Mouse (Mus musculus): ENCODE measurements around the gene Gm13119. TPM values are rescaled to one million over a fixed set of nuclear protein-coding genes. Genes with fewer than 3 reads are reported as not detected.
"Not testable (repeated sequence)": the region's sequence is repeated elsewhere in the genome, so short reads cannot be mapped to it uniquely, and the experiment has no call there.

The Gm13119 gene
- not detected in 2 replicates for total RNA-seq (2015)
- not detected in 2 replicates for total RNA-seq (2017)

DNA sequence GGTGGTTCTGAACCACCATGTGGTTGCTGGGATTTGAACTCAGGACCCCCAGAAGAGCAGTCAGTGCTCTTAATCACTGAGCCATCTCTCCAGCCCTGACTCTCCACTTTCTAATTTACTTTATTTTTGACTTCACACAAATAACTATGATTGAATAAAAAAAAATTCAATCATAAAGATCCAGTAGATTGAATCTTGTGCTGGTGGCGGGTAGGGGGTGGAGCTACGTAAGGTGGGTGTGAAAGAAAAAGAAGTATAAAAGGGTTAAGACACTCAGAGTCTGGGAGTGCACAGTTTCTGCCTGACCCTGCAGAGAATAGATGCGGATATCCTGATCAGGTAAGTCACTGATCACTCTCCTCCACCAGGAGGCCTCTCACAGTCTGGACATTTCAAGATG is at the start of gene Gm13119:
Gene Gm13119, plus strand, starts transcription at position 301 of the 400 bp plus-strand sequence.
- ATAC-seq (replicated peaks; ENCODE audit: poor library complexity) = not testable (repeated sequence)

DNA sequence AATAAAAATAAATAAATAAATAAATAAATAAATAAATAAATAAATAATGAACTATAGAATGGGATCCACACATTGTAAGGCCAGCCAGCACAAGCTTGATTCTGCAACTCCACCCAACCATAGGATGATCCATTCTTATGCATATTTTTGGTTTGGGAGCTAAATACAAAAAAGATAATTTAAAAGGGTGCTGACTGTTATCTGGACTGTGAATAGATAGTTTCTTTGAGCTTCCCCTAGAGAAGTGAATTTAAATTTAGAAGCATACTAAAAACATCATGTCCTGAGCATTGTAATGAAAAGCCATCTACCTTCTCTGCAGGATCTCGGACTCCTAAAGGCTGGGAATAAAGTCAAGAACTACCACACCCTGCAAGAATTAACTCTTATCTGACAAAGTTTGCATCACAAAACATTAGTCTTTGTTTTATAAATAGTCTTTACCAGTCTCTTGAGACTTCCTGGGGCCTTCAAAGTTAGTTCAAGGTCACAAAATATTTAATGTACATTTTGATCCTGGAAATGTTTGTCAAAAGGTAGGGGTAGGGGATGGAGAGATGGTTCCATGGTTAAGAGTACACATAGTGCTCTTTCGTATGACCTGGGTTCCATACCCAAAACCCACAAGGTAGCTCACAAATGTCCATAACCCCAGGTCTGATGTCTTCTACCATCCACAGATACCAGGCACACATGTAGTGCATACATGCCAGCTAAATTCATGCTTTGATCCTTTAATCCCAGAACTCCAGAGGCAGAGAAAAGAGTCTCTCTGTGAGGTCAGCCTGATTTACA is 44.9 kb upstream of the Gm13119 start:
- ATAC-seq (replicated peaks; ENCODE audit: poor library complexity) = not testable (repeated sequence)

DNA sequence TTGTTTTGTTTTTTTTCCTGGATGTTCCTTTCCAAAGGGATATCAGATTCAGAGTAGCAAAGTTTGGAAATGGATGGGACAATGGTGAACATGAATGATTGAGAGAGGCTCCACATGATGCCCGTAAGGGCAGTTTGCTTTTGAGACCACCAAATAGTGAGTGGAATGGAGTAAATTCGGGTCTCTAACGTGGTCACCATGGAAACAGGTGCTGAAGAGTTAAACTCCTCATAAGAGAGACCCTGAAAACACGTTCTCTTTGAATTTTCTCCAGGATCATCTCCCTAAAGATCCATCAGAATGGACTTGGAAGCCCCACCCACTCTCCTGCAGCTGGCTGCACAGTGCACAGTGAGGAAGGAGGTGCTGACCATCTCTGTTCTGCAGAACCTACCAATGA is 27.8 kb upstream of the Gm13119 start, which contains the start of gene Gm13128:
Gene Gm13128, plus strand, starts transcription at position 301 of the 400 bp plus-strand sequence.
- not testable (repeated sequence) for ATAC-seq (replicated peaks; ENCODE audit: poor library complexity)

DNA sequence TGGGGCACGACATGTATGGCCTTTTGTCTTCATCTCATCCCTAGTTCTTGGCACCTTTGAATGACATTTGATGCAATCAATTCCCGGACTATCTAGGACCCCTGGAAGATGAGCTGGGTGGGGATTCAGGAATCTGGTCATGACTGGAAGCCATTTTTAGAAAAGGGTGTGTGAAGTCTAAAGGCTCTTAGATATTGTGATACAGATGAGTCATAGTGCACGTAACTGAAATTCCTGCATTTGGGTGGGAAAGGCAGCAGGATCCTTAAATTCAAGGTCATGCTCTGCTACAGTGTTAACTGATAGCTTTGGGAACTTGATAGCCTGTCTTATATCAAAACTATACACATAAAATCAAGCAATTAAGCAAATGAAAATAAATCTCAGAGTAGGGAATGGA is 21.9 kb upstream of the Gm13119 start:
- ATAC-seq (replicated peaks; ENCODE audit: poor library complexity) = not testable (repeated sequence)

DNA sequence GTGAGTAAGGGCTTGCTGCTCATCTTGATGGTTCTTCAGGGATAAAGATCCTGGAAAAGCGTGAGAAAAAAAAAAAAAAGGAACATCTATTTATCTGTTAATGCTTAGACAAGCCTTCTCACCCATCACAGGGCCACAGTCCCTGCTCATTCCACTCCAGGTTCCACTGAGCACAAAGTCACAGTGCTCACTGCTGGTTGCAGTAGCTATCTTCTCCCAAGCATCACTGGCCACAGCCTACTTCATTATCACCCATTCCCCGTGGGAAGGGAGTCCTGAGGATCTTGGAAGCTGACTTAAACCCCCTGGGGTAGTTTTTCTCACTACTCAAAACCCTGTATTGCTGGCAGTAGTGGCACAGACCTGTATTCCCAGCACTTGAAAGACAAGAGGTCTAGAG is 20.2 kb downstream of the Gm13119 start, which contains the start of gene Pramef20:
Gene Pramef20, minus strand, starts transcription at position 23 of the 400 bp plus-strand sequence.
- ATAC-seq (replicated peaks; ENCODE audit: poor library complexity) = no peak

DNA sequence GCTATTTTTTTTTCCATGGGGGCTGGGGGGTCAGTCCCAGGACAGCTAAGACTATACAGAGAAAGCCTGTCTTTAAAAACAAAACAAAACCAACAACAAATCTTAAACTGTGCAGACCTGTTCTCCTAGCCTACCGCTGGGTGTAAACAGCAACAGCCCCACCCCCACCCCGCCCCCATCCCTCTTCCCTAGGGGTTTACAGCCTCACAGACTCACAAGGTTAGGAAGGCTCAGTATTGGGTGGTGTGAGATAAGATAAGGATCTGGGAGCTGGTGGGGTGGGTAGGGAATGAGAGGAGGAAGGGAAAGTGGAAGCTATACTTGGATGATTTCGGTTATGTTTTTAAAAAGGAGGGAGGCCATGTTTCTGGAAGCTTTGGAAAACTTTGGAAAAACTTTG is 38.6 kb downstream of the Gm13119 start:
- ATAC-seq (replicated peaks; ENCODE audit: poor library complexity) = no peak

DNA sequence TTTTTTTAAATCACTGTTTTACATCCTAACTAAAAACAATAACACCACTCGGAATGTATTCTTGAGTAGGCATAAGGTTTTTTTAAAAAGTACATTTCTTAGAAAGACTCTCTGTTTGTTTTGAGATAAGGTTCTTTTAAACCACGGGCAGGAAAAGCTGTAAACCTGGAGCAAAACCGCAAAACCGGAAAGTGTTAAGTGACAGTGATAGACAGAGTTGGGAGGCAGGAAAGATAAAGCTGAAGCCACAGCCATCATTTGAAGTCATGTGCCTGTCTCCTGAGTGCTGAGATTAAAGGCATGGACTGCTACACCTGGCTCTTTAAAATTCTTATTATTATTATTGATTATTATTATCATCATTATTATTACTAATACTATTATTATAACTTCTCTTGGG is 45.0 kb downstream of the Gm13119 start:
- peak; percentile 51 for ATAC-seq (replicated peaks; ENCODE audit: poor library complexity)

DNA sequence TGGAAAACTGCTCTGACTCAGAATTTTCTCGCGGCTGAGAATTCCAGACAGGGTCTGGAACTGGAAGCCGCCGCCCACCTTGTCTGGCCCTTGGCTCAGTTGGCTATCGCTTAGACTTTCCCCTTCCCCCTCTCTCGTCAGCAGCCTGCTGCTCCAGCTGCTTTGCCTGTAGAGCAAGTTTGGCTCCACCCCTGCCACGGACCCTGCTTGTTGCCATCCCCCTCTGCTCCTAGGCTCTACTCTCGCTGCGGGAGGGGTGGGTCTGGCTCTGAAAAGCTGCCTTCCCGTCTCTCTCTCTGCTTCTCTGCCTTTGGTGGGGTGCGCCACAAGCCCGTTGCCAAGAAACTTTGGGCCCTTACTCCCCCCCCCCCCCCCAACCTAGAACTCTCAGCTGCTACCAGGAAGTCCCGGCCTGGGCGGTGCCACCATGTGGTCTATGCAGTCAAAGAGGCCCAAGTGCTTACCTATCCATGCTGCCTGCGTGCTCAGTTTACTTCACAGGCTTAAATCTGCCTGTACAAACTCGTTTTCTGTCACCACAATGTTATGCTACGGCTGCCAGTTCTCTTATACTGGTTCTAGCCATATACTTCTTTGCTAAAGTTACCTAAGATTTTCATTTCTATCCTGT is 46.8 kb downstream of the Gm13119 start:
- ATAC-seq (replicated peaks; ENCODE audit: poor library complexity) = peak; percentile 81

DNA sequence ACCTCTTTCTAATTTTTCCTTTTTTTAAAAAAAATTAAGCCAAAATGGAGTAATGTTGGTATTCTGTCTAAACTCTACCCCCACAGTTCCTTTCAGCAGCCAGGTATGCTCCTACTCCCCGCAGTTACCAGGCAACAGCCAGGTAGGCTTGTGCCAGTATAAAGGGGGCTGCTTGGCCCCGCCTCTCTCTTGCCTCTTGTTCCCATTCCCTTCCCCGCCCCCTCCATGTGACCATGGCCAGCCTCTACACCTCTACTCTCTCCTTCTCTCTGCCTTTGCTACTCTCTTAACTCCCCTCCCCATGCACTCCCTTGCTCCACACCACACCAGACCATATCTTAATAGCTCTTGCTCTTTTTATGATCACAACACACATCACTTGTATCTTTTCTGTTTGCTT is 48.5 kb downstream of the Gm13119 start:
- ATAC-seq (replicated peaks; ENCODE audit: poor library complexity) = no peak

DNA sequence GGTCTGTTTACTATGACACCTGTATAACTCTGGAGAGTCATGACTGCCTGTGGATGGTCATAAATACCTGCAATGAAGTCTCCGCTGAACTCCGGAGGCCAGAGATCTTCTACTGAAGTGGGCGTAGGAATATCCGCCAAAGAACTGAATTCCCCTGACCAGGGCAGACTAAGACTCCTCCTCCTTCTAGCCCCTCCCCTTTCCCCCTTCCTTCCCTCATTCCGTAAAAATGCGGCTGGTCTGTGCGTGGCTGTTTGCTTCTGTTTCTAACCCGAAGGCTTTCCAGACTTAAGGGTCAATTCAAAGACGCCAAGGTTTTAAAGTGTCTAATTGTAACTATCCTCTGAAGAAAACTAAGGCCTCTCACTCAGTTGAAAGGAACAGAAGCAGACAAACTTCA is 50.5 kb downstream of the Gm13119 start, which contains the start of gene Pramef12:
Gene Pramef12, minus strand, starts transcription at position 175 of the 400 bp plus-strand sequence.
- ATAC-seq (replicated peaks; ENCODE audit: poor library complexity) = no peak

Other genes starting within 250 kb of the Gm13119 start
- gene Oog3, start 195.3 kb upstream of the Gm13119 start, total RNA-seq (2015) = not detected in 2 replicates
- gene Oog3, start 195.3 kb upstream of the Gm13119 start, total RNA-seq (2017) = not detected in 2 replicates
- gene Oog2, start 167.2 kb upstream of the Gm13119 start, total RNA-seq (2015) = not detected in 2 replicates
- gene Oog2, start 167.2 kb upstream of the Gm13119 start, total RNA-seq (2017) = not detected in 2 replicates
- gene C87977, start 144.6 kb upstream of the Gm13119 start, total RNA-seq (2015) = not detected in 2 replicates
- not detected in 2 replicates for gene C87977, start 144.6 kb upstream of the Gm13119 start, total RNA-seq (2017)
- gene Pramel5, start 77.5 kb upstream of the Gm13119 start, total RNA-seq (2015) = not detected in 2 replicates
- gene Pramel5, start 77.5 kb upstream of the Gm13119 start, total RNA-seq (2017) = not detected in 2 replicates
- not detected in 2 replicates for gene Gm13128, start 27.7 kb upstream of the Gm13119 start, total RNA-seq (2015)
- gene Gm13128, start 27.7 kb upstream of the Gm13119 start, total RNA-seq (2017) = not detected in 2 replicates
- not detected in 2 replicates for gene Pramef20, start 20.0 kb downstream of the Gm13119 start, total RNA-seq (2015)
- not detected in 2 replicates for gene Pramef20, start 20.0 kb downstream of the Gm13119 start, total RNA-seq (2017)
- not detected in 2 replicates for gene Pramef12, start 50.5 kb downstream of the Gm13119 start, total RNA-seq (2015)
- gene Pramef12, start 50.5 kb downstream of the Gm13119 start, total RNA-seq (2017) = not detected in 2 replicates
- gene 1700012P22Rik, start 80.8 kb downstream of the Gm13119 start, total RNA-seq (2015) = not detected in 2 replicates
- gene 1700012P22Rik, start 80.8 kb downstream of the Gm13119 start, total RNA-seq (2017) = not detected in 2 replicates
- not detected in 2 replicates for gene Gm9944, start 95.4 kb downstream of the Gm13119 start, total RNA-seq (2015)
- not detected in 2 replicates for gene Gm9944, start 95.4 kb downstream of the Gm13119 start, total RNA-seq (2017)
- not detected in 2 replicates for gene Aadacl3, start 105.8 kb downstream of the Gm13119 start, total RNA-seq (2015)
- gene Aadacl3, start 105.8 kb downstream of the Gm13119 start, total RNA-seq (2017) = not detected in 2 replicates
- not detected in 2 replicates for gene 9430007A20Rik, start 161.9 kb downstream of the Gm13119 start, total RNA-seq (2015)
- not detected in 2 replicates for gene 9430007A20Rik, start 161.9 kb downstream of the Gm13119 start, total RNA-seq (2017)
- not detected in 2 replicates for gene Gm13124, start 207.2 kb downstream of the Gm13119 start, total RNA-seq (2015)
- not detected in 2 replicates for gene Gm13124, start 207.2 kb downstream of the Gm13119 start, total RNA-seq (2017)